Mouse (Mus musculus): ENCODE data around the gene Atp2a3. TPM values are rescaled to one million over a fixed set of nuclear protein-coding genes. Genes with fewer than 3 reads are reported as not detected.

Gene Atp2a3
- polyA plus RNA-seq, 1 experiment from 2014 or later: 17.3 TPM

Small RNAs within 50 kb of the gene (microRNA-seq; reads per million reads assigned to microRNA genes)
- gene Gm44467: not detected

Other genes with a start within 250 kb of the Atp2a3 start
- 4.1 and 5.3 TPM in 2 replicates for gene Cyb5d2, start 165.0 kb upstream of the Atp2a3 start, polyA plus RNA-seq (2014; fragmentation: Nextera tagmentation; extraction: Ambion mirVana)
- 12.7 and 13.8 TPM in 2 replicates for gene Zzef1, start 164.9 kb upstream of the Atp2a3 start, polyA plus RNA-seq (2014; fragmentation: Nextera tagmentation; extraction: Ambion mirVana)
- gene P2rx1, start 37.9 kb downstream of the Atp2a3 start, polyA plus RNA-seq (2014; fragmentation: Nextera tagmentation; extraction: Ambion mirVana): 2.2 and 8.0 TPM in 2 replicates
- gene Camkk1, start 57.8 kb downstream of the Atp2a3 start, polyA plus RNA-seq (2014; fragmentation: Nextera tagmentation; extraction: Ambion mirVana): 4.3 and 5.0 TPM in 2 replicates
- gene Ncbp3, start 86.6 kb downstream of the Atp2a3 start, polyA plus RNA-seq (2014; fragmentation: Nextera tagmentation; extraction: Ambion mirVana): 13.6 and 15.1 TPM in 2 replicates
- gene Itgae, start 129.4 kb downstream of the Atp2a3 start, polyA plus RNA-seq (2014; fragmentation: Nextera tagmentation; extraction: Ambion mirVana): 0.13 and 0.51 TPM in 2 replicates
- gene Haspin, start 177.1 kb downstream of the Atp2a3 start, polyA plus RNA-seq (2014; fragmentation: Nextera tagmentation; extraction: Ambion mirVana): 13.3 and 14.2 TPM in 2 replicates
- gene P2rx5, start 199.3 kb downstream of the Atp2a3 start, polyA plus RNA-seq (2014; fragmentation: Nextera tagmentation; extraction: Ambion mirVana): 0.17 and 0.20 TPM in 2 replicates
- 111 and 116 TPM in 2 replicates for gene Emc6, start 215.9 kb downstream of the Atp2a3 start, polyA plus RNA-seq (2014; fragmentation: Nextera tagmentation; extraction: Ambion mirVana)
- gene Tax1bp3, start 215.9 kb downstream of the Atp2a3 start, polyA plus RNA-seq (2014; fragmentation: Nextera tagmentation; extraction: Ambion mirVana): 241 and 253 TPM in 2 replicates
- gene Ctns, start 237.9 kb downstream of the Atp2a3 start, polyA plus RNA-seq (2014; fragmentation: Nextera tagmentation; extraction: Ambion mirVana): 20.0 and 20.7 TPM in 2 replicates
- gene Shpk, start 238.3 kb downstream of the Atp2a3 start, polyA plus RNA-seq (2014; fragmentation: Nextera tagmentation; extraction: Ambion mirVana): 1.8 TPM in 2 replicates